Mouse (Mus musculus) limb, embryonic 11.5 days (tissue): ENCODE measurements around the gene Olfr5. TPM values are rescaled to one million over a fixed set of nuclear protein-coding genes. Genes with fewer than 3 reads are reported as not detected.

Experiments
- polyA plus RNA-seq: library from polyadenylated mRNA; unstranded; fragments of >200 nt; fragmentation: Nextera tagmentation; extraction: Ambion mirVana; gene quantifications from 2 replicates; pipeline ENCODE4 v1.2.1, GENCODE M21; 2014

The Olfr5 gene
- polyA plus RNA-seq, 1 experiment from 2014 or later: not detected

Other genes starting within 250 kb of the Olfr5 start
- gene Epp13, start 234.2 kb downstream of the Olfr5 start, polyA plus RNA-seq: not detected in 2 replicates
- gene Zfp667, start 200.4 kb downstream of the Olfr5 start, polyA plus RNA-seq: 7.4 and 9.0 TPM in 2 replicates
- 6.9 and 7.8 TPM in 2 replicates for gene Zfp583, start 155.7 kb downstream of the Olfr5 start, polyA plus RNA-seq
- gene Gm3854, start 143.2 kb downstream of the Olfr5 start, polyA plus RNA-seq: 2.2 and 2.3 TPM in 2 replicates
- gene Zfp78, start 123.7 kb downstream of the Olfr5 start, polyA plus RNA-seq: 1.1 and 1.6 TPM in 2 replicates
- 10.2 and 10.4 TPM in 2 replicates for gene Zfp28, start 103.6 kb downstream of the Olfr5 start, polyA plus RNA-seq
- 0.24 and 0.32 TPM in 2 replicates for gene Smim17, start 88.2 kb downstream of the Olfr5 start, polyA plus RNA-seq
- not detected in 2 replicates for gene Gm20715, start 76.7 kb downstream of the Olfr5 start, polyA plus RNA-seq
- gene Olfr1344, start 48.3 kb downstream of the Olfr5 start, polyA plus RNA-seq: not detected in 2 replicates
- not detected in 2 replicates for gene Olfr1336, start 30.8 kb downstream of the Olfr5 start, polyA plus RNA-seq
- gene Olfr1346, start 19.8 kb downstream of the Olfr5 start, polyA plus RNA-seq: not detected in 2 replicates
- gene Olfr1347, start 12.8 kb upstream of the Olfr5 start, polyA plus RNA-seq: not detected in 2 replicates
- gene Olfr1348, start 21.8 kb upstream of the Olfr5 start, polyA plus RNA-seq: not detected in 2 replicates
- not detected in 2 replicates for gene Olfr1349, start 36.0 kb upstream of the Olfr5 start, polyA plus RNA-seq
- gene Olfr1350, start 77.9 kb upstream of the Olfr5 start, polyA plus RNA-seq: not detected in 2 replicates
- 4.7 and 5.6 TPM in 2 replicates for gene Zim1, start 209.5 kb upstream of the Olfr5 start, polyA plus RNA-seq
- gene Peg3, start 243.5 kb upstream of the Olfr5 start, polyA plus RNA-seq: 342 and 380 TPM in 2 replicates
- 21.5 and 22.2 TPM in 2 replicates for gene Usp29, start 243.6 kb upstream of the Olfr5 start, polyA plus RNA-seq